ENCODE assay signal across 15 mouse cellular contexts in the genomic region with DNA sequence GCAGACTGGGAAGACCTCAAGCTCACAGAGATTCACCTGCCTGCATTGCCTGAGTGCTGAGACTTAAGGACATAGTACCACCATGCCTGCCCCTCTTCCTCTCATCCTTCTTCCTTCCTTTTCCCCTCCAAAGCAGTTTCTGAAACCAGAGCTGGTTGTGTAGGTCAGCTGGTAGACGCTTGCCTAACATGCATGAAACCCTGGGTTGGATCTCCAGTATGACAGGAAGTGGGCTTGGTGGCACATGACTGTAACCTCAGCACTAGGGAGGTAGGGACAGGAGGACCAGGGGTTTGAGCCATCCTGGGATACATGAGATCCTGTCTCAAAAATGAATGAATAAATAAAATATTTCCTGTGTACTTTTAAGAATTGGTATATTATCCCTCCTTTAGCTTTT. TPM values are rescaled to one million over a fixed set of nuclear protein-coding genes. Genes with fewer than 3 reads are reported as not detected.
"Had no signal": no experiment of that assay in that cellular context is flagged by ENCODE, and none has a peak within 500 bp of the region (broad histone marks: within the 10 kb centered on the region; RNA-seq: fewer than 3 reads in every experiment).

No protein-coding gene starts in this region.

- H3K9me3 ChIP-seq: limb, embryonic 15.5 days; megakaryocyte, embryonic 14.5 days; midbrain, embryonic 15.5 days; neural tube, embryonic 12.5 days had no signal

- H3K4me2 ChIP-seq: limb, embryonic 15.5 days; lung, embryonic 14.5 days; midbrain, embryonic 11.5 days; midbrain, embryonic 15.5 days; neural tube, embryonic 12.5 days had no signal

- H3K27ac ChIP-seq: left cerebral cortex, adult 2 months; limb, embryonic 15.5 days; midbrain, embryonic 15.5 days; neural tube, embryonic 12.5 days had no signal

- ATAC-seq: intestine, embryonic 16.5 days; midbrain, embryonic 15.5 days had no signal

- H3K4me3 ChIP-seq: left cerebral cortex, adult 2 months; limb, embryonic 15.5 days; megakaryocyte, embryonic 14.5 days; midbrain, embryonic 15.5 days; neural tube, embryonic 12.5 days had no signal

- H3K27me3 ChIP-seq: limb, embryonic 15.5 days; midbrain, embryonic 15.5 days; neural tube, embryonic 12.5 days had no signal

- H3K36me3 ChIP-seq: limb, embryonic 15.5 days; midbrain, embryonic 15.5 days; neural tube, embryonic 12.5 days had no signal

- DNase-seq: kidney, postnatal 25 days; lung, embryonic 14.5 days; lung, postnatal 14 days; thymus, postnatal 4 days had no signal

- H3K4me1 ChIP-seq: midbrain, embryonic 15.5 days; neural tube, embryonic 12.5 days had no signal

- H3K9ac ChIP-seq: limb, embryonic 15.5 days; lung, embryonic 14.5 days; midbrain, embryonic 15.5 days; neural tube, embryonic 12.5 days had no signal

RNA-seq across cellular contexts. Expression of a gene that starts 59.3 kb away (rescaled TPM):
- total RNA-seq: monocyte, adult 5-6 weeks; neutrophil, adult 5-6 weeks had no signal
- polyA plus RNA-seq: intestine, embryonic 16.5 days; limb, embryonic 11.5 days; limb, embryonic 15.5 days; midbrain, embryonic 11.5 days; midbrain, embryonic 15.5 days; neural tube, embryonic 12.5 days; stomach, embryonic 16.5 days had no signal
